Mouse (Mus musculus) cerebellum, postnatal 10 days (tissue): ENCODE measurements at regions not wholly inside any gene's neighbourhood (a gene's known extent, or its start where the extent isn't known, plus 50 kb on each side); places are given as distances from the start of the nearest gene placed in this dataset.

Experiments used
- DNase-seq, 2 experiments: peaks; one replicate each; pipeline ENCODE4 v3.0.0; 2021; ENCODE audit warnings: mixed read lengths in 2 of 2

DNA sequence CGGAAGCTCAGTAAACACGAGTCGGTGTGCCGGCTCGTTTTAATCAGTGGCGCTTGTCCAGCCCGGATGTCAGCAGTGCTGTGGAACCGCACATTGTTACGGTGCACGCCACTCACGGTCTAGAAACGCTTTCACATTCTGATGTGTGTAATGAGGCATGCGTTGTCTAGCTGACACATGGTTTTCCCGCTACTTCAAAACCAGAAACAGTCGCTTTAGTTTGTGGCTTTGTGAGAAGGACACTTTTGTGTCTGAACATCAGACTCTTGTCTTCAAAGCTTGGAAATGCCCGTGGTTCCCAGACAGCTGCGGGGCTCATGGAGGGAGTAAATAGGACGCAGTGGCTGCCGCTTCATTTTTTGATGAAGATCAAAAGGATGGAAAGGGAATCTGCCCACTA is 77.0 kb upstream of the Lgr5 start:
- DNase-seq, result peak; percentile 57 to 62

DNA sequence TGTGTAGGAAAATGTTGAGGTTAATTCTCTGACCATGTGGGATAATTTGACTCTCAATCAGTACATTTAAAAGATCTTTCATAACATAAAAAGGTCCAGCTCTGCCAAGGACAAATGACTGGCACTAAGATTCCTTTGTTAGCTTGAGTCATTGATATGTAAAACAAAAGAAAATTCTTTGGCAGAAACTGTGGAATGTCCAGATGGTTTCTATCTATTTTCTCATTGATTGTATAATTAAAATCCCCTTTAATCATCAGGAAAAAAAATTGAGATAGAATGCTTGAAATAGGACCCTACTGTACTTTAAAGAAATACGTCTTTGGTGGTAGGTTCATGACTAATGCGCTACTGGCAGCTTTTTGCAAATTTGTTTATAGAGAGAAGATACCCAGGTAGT is 89.1 kb upstream of the Lgr5 start:
- DNase-seq, result no peak

DNA sequence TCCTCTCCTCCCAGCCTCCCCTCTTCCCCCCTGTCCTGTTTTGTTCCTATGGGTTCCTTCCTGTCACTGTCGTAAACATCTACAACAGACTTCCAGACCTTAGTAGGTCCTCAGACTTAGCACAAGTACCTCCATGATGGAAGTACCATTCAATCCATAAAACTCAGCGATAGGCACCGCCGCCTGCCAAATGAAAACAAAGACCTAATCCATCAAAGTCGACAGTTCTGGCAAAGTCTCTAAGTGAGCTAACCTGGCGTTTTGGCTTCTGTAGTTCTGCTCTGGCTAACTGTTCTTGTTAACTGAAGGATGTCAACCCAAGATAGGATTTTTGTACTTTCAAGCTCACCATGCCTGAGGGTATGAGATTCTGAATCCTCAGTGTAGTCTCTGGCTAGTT is 93.5 kb upstream of the Lgr5 start:
- no peak for DNase-seq

DNA sequence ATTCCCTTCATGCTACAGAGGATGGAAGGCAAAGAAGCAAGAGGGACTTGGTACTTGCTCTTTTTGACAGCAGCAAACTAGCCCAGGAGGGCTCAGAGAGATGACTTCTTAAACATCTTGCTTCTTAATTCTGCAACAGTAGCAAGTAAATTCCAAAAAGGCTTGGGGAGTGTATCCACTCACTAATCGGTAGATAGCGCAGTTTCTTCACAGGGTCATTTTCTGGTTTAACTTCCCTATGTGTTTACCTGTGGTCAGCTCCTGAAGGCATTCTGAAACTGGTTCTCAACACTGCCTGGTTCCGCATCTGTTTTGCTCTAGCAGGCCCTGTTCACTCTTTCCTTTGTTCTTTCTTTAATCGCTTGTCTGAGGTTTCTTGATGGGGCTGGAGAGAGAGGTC is 104.4 kb upstream of the Lgr5 start:
- no peak for DNase-seq

DNA sequence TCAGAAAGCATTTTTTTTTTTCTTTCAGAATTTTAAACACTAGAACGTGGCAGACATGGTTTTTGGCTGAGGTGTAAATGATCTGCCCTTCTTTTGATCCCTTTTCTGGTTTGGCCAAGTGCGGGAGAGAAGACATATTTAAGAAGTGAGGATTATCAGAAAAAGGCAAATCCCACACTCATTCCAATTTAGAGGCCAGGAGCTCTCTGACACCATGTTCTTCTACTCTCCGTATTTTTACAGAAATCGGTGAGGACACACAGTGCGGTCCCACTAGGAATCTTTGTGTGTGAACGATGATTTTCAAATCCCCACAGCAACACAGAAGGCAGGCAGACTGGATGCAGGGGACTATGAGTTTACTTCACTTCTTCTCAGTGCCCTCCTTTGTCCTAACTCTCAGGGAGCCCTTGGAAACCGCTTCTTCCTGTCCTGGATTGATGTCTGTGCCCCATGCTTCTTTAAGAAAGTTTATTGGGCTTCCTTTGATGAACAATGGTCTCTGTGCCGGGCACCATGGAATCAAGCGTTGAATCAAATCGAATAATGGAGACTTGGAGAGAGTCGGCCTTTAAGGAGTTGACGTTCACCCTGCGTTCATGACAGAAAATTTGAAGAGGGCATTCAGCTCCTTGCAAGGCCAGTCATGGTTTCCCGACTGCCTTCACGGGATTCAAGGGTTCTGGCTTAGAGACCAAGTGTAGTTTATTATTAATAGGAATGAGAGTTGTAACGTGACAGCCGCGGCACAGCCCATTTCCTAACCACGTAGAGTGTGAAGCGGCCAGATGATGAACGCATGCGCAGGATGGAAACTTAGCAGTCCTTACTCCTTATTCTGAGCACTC is 106.6 kb upstream of the Lgr5 start:
- no peak for DNase-seq

DNA sequence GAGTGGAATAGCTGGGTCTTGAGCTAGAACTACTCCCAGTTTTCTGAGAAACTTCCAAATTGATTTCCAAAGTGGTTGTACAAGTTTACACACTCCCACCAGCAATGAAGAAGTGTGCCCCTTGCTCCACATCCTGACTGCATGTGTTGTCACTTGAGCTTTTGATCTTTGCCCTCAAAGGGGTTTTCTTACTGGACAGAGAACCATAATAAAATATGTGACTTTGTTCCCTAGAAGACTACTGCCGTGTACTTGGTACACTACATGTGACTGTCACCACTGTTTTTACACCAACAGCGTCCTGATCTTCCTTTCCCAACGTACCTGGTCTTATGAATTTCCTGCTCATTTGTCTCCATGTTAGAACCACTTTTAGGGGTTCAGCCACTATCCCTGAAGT is 114.3 kb upstream of the Tspan8 start:
- no peak for DNase-seq

DNA sequence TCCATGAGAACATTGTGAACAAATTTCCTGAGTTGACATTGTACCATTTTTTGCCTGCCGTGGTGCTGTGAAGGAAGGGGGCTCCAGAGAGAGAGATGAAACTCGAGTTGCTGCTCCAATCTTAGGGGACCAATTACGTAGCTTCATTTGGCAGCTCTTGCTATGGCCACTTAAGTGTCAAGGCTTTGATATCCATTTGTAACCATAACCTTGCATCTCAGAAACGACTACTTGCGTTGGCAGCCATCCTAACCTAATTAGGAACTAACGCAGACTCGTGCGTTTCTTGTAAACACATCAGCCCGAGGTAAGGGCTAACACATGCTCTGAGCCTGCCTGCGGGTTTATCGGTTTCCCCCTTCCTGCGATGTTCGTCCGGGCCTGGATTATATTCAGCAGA is 108.0 kb upstream of the Tspan8 start:
- no peak for DNase-seq

DNA sequence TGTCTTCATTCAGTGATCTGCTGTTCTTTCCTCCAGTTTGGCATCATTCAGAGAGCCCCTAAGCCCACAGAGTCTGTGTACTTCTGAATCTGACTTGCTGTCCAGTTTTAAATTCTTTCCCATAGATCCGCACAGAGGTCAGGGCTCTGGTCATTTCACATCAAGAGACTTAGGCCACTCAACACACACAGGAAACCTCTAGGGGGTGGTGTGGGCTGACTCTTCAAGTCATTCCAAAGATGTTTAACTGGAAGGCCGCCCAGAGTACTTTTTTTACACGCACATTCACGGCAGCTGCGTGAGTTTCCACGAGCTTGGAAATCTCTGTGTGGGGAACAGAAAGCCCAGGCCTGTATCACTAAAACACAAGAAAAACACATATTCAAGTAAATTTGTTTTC is 102.7 kb upstream of the Tspan8 start:
- peak; percentile 36 to 44 for DNase-seq

DNA sequence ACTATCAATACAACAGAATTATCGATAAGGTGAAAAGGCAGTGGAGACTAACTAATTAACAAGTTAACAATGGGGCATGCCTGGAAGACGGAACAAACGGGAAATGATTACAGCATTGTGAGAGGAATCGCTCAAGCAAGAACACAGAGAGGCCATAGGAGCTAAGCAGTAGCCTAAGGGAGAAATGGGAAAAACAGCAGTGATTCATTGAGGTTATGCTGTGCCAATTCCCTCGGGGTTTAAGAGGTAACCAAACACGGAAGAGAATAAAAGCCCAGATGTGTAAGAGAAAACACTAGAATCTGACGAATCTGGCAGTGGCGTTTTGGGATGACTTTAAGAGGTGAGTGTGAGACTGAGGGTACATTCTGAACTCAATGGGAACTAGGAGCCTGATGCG is 100.5 kb upstream of the Tspan8 start:
- no peak for DNase-seq

DNA sequence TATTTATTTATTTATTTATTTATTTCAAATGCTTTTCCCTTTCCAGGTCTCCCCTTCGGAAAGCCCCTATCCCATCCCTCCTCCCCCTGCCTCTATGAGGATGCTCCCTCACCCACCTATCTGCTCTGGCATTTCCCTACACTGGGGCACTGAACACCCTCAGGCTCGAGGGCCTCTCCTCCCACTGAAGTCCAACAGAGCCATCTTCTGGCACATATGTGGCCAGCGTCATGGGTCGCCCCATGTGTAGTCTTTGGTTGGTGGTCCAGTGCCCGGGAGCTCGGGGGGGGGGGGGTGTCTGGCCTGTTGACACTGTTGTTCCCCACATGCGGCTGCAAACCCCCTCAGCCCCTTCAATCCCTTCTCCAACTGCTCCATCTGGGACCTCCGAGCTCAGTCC is 99.6 kb upstream of the Tspan8 start:
- no peak for DNase-seq

DNA sequence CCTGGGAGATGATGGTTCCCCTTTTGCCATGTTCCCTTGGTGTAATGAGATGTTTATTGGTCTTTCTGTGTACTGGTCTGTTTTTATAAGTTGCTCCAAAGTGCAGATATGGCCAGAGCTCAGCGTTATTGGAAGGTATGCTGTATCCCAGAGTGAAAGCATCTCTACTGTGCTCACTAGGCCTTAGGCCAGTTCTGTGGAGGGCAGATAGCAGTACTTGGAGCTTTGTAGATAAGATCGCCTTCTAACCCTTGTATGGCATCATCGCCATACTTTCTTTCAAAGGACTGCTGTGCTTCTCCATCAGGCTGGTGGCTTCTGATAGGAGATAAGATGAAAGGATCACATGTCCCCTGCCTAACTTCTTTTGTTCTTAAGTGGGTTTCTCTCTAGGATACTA is 94.0 kb upstream of the Tspan8 start:
- no peak for DNase-seq

DNA sequence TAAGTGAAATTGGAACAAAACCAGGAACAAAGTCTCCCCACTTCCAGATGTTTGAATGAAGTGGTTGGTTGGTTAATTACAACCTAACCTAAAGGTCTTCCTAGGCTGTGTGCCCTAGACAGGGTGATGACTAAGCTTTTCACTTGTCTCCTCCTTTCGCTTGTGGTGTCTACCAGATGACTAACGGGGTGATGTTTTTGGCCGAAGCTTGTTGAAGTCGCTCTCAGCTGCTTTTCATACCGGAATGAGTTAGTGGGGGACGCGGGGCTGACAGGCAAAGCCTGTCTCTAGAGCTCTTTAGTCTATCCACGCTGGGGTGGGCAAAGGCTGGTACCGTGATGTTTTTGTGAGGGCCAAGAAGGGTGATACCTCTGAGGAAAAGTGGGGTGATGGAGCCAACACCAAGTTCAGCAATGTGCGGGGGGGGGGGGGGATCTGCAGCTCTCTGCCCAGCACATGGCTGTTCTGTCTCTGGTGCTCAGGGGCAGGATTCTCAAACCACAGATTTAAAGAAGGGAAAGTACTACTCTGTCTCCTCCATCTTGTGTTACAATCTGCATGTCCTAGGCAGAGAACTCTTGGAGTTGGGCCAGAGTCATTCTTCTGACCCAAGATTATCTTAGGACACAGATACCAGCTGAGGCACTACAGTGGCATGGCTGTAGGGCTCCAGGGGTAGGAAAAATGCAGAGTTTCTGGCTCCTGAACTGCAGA is 73.8 kb upstream of the Tspan8 start:
- no peak for DNase-seq

DNA sequence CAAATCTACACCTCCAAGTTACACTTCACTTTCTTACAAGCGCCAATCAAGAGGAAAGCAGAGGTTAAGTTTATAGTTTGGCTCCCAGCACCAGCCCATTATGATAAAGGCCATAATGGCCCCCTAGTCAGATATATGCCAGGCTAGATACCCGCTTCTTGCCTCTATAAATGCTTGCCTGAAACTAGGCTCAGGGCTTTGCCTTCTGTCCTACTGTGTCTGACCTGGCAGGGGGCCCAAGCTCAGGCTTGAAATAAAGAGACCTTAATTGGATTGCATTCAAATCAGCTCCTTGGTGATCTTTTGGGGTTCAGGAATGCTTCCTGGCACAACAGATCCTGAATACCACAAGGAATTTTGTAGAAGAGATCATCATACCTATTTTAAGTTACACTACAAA is 66.8 kb upstream of the Tspan8 start:
- DNase-seq, result peak; percentile 32 to 50

DNA sequence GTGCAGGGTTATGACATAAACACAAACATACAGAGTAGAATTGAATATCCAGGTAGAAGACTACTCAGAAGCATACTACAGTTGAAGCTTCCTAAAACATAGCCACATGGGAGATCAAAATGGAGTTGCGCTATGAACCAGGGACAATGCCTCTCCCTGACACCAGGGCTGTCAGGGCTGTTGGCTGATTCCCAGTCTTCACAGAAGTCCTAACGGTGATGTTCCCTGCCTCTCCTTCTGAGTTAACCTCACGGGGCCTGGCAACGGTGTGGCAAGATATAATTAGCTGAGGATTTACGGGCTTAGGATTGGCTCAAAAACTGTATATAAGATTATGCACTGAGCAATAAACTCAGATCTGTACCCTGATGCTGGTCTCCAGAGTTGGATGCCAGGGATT is 66.4 kb upstream of the Tspan8 start:
- DNase-seq, result peak; percentile 17 to 26

DNA sequence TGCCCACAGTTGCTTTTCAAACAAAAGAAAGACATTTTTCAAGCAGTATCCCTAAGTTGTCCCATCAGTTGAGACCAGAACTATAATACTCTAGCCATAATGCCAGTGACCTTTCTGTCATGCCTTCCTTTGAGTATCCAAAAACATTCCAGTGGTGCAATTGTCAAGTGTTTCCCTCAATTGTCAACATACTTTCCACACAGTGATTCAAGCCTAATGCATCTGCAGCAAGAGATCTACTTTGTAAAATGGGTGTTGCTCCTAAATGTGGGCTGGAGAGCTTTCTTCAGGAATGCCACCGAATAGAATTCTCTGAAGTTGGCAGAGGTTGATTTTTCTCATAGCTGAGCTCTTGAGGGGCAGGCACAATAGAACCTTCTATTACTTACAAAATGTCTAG is 58.0 kb upstream of the Tspan8 start:
- no peak for DNase-seq
